Mouse (Mus musculus) midbrain, embryonic 14.5 days (tissue): Measurements from ENCODE around the gene Zic5. TPM values are rescaled to one million over a fixed set of nuclear protein-coding genes. Genes with fewer than 3 reads are reported as not detected.

Source experiments
- ATAC-seq: fragments of 200-750 bp; cut with Nextera tagmentation; 2 replicates; pipeline ENCODE4 v1.8.0; 2017; ENCODE audit warnings: moderate number of reproducible peaks, moderate library complexity; ENCODE audit not compliant: low FRiP score, low TSS enrichment
- DNase-seq: peaks from one replicate; pipeline ENCODE4 v3.0.0-alpha.2; 2015
- H3K27ac ChIP-seq: fragments of 300-500 bp; sonication (generic); replicated peaks from 2 replicates; pipeline ENCODE4 v1.5.1; 2014; ENCODE audit warnings: mild to moderate bottlenecking, low read depth, low read length, moderate library complexity
- H3K27me3 ChIP-seq: fragments of 300-500 bp; sonication (generic); 2 replicates; pipeline ENCODE4 v1.6.1; 2014; ENCODE audit warnings: low read length, control low read depth, mixed read lengths; ENCODE audit not compliant: control insufficient read depth, insufficient read depth
- H3K36me3 ChIP-seq: fragments of 300-500 bp; sonication (generic); 2 replicates; pipeline ENCODE4 v1.6.1; 2014; ENCODE audit warnings: low read length, control low read depth; ENCODE audit not compliant: control insufficient read depth, insufficient read depth
- H3K4me1 ChIP-seq: fragments of 300-500 bp; sonication (generic); 2 replicates; pipeline ENCODE4 v1.6.1; 2014; ENCODE audit warnings: mild to moderate bottlenecking, antibody characterized with exemption, low read length, control low read depth; ENCODE audit not compliant: control insufficient read depth, insufficient read depth
- H3K4me2 ChIP-seq: fragments of 300-500 bp; sonication (generic); 2 replicates; pipeline ENCODE4 v1.6.1; 2014; ENCODE audit warnings: mild to moderate bottlenecking, low read length, moderate library complexity
- H3K4me3 ChIP-seq: fragments of 300-500 bp; sonication (generic); replicated peaks from 2 replicates; pipeline ENCODE4 v1.5.1; 2014; ENCODE audit warnings: low read depth, low read length
- H3K9ac ChIP-seq: fragments of 300-500 bp; sonication (generic); replicated peaks from 2 replicates; pipeline ENCODE4 v1.6.1; 2014; ENCODE audit warnings: mild to moderate bottlenecking, low read length, moderate library complexity
- H3K9me3 ChIP-seq: fragments of 300-500 bp; sonication (generic); 2 replicates; pipeline ENCODE4 v1.6.1; 2016; ENCODE audit warnings: low read length, control low read depth, mixed read lengths; ENCODE audit not compliant: control insufficient read depth
- WGBS: fragments of 180-500 bp; shearing (Covaris S2); extraction: QIAGEN DNeasy Blood & Tissue Kit; methylation state at CpG from one replicate; pipeline ENCODE4 v1.1.7; 2014; 5-methylcytosine and 5-hydroxymethylcytosine counted together
- polyA plus RNA-seq: library from polyadenylated mRNA; unstranded; fragments of >200 nt; fragmentation: Nextera tagmentation; extraction: Ambion mirVana; gene quantifications from 2 replicates; pipeline ENCODE4 v1.2.1, GENCODE M21; 2014

Zic5 gene
- polyA plus RNA-seq, result 9.9 and 14.9 TPM in 2 replicates

DNA sequence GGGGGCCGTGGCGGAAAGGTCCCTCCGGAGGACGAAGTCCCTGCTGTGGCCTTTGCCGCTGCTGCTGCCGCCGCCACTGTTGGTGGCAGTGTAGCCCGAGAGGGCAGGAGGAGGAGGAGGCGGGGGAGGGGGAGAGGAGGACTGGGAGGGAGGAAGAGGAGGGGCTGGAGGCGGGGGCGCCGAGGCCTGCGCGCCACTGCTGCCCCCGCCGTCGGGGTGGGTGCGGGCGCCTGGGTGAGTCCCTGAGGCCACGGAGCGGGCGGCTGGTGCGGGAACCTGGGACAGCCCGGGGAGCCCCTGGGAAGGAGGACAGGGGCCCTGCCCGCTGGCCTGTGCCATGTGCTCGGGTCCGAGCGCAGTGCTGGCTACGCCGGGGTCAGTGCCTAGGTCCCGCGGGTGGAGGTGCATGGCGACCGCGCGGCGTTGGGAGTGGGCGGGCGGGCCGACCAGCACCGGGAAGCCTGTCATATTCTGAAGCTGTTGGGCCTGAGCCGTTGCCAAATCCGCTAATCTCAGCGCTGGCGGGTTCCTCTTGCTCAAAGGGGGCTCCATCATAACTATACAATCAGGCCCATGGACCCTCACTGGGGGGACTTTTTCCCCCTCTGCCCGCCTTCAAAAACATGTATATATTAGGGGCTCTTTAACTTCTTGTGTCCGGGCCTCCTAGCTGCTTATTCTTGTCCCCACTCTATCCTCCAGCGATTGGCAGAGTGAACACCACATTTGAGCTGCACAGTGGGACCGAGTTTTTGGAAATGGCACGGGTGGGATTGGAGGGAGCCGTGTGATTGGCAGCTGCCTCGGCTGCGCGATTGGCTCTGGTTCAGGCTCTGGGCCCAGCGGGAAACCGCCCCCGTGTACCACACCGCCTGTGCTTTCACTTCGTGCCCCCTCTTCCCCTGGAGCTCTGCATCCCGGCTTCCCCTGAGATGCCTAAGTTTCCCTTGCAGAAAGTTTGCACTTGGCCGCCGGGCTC is at the start of gene Zic5:
TSS of gene Zic5 (minus strand) at position 915 of the 979 bp plus-strand sequence.
- ATAC-seq (peak; percentile 74), DNase-seq (peak; percentile 80)
- WGBS, result under 1% methylated on average over 60 of the region's 62 CpGs
- Histone ChIP-seq H3K27me3 (peaks cover 81% of the 10 kb centered on the region), H3K4me3 (peak within 1 kb of the TSS; percentile 50), H3K4me2 (peak within 1 kb of the TSS; percentile 67), H3K27ac (peak within 1 kb of the TSS; percentile 89), H3K9ac (peak within 1 kb of the TSS; percentile 77), H3K4me1 (peaks cover 9% of the 10 kb centered on the region; the same call in 1 of the 2 replicates), H3K9me3 (no peaks in the 10 kb centered on the region), H3K36me3 (no peaks in the 10 kb centered on the region)

DNA sequence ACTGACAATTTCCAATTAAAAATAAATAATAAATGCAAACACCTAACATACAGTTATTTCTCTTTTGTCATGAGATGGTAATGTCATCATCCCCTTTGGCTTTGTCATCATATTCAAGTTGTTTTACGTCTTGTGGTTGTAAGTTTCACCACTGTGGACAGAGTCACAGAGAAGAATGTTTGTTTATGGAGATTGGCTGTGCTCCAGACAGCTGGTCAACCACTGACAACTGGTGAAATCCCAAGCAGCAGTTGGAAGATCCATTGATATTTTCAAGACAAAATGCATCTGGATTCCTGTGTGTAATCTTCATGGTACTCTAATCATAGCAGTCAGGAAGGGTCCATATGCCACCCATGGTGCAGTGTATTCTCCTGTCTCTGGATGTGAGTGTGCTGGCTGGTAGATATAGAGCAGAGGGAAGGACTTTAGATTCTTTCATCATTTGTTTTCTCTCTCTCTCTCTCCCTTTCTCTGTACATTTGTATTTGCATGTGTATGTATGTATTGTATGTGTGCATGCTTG is 48.1 kb upstream of the Zic5 start:
- ATAC-seq (no peak), DNase-seq (no peak)
- H3K27ac ChIP-seq, result no peak overlapping the region
- 83% methylated on average over 1 of the region's 1 CpGs for WGBS
- H3K27me3 ChIP-seq, result no peaks in the 10 kb centered on the region
- H3K4me3 ChIP-seq, result no peak overlapping the region
- no peaks in the 10 kb centered on the region for H3K4me1 ChIP-seq
- no peaks in the 10 kb centered on the region for H3K9me3 ChIP-seq
- no peaks in the 10 kb centered on the region for H3K36me3 ChIP-seq
- H3K4me2 ChIP-seq, result no peak overlapping the region
- H3K9ac ChIP-seq, result no peak overlapping the region

DNA sequence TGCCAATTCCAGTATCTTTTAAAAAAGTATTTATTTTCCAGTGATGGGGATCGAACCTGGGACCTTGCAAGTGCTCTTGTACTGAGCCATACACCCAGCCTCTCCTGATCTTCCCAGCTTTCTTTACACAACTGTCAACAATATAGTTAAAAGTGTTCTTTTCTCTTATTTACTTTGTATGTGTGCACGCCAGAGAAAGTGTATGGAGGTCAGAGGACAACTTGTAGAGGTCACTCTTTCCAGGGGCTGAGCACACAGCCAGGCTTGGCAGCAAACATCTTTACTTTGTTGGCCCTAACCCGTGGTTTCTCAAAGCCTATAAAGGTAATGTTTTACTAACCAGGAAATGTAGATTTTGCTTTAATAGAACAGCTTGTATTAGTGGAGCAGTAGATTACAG is 46.0 kb upstream of the Zic5 start:
- Histone ChIP-seq H3K36me3 (no peaks in the 10 kb centered on the region), H3K27me3 (no peaks in the 10 kb centered on the region), H3K4me1 (no peaks in the 10 kb centered on the region), H3K4me2 (no peak overlapping the region), H3K9ac (no peak overlapping the region), H3K27ac (no peak overlapping the region), H3K4me3 (no peak overlapping the region), H3K9me3 (no peaks in the 10 kb centered on the region)
- ATAC-seq, result no peak
- 77% methylated on average over 3 of the region's 3 CpGs for WGBS
- DNase-seq, result no peak

DNA sequence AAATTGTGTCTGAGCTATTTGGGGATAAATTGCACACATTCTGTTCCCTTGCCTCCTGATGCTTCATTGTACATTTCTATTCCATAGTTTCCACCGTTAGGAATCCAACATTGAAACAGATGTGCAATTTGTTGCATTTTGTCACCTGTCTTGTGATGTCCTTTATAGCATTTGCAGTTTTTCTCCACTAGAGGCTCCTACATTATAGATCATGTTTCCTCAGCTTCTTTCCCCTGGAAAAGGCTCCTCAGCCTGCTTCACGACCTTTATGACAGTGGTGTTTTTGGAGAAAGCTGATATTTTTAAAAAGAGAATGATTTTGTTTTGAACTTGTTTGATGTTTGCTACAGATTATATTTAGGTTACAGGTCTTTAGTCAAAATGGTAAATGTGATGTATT is 43.6 kb upstream of the Zic5 start:
- Histone ChIP-seq H3K27me3 (no peaks in the 10 kb centered on the region), H3K36me3 (no peaks in the 10 kb centered on the region), H3K4me2 (no peak overlapping the region), H3K4me1 (no peaks in the 10 kb centered on the region), H3K4me3 (no peak overlapping the region), H3K9me3 (no peaks in the 10 kb centered on the region), H3K9ac (no peak overlapping the region), H3K27ac (no peak overlapping the region)
- no peak for ATAC-seq
- DNase-seq, result peak; percentile 68
- whole genome bisulfite sequencing, result 32% methylated on average over 2 of the region's 2 CpGs

DNA sequence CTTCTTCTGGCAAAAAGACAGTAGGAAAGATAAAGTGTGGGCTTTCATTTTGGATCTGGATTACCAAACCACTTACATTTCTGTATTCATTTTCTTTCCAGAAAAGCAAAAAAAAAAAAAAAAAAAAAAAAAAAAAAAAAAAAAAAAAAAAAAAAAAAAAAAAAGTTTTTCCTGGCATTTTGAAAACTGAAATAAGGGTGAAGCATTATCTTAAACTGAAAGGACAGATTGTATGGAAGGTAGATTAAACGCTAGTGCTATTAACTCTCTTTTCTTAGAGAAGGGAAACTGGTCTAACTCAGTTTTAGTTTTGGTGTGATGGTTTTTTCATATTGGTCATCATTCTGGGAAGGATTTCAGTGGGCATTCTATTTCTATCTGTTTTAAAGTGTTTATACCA is 26.5 kb upstream of the Zic5 start:
- DNase-seq (no peak), ATAC-seq (no peak)
- Histone ChIP-seq H3K9me3 (peaks cover 4% of the 10 kb centered on the region; the same call in 1 of the 2 replicates), H3K4me1 (no peaks in the 10 kb centered on the region), H3K9ac (no peak overlapping the region), H3K4me3 (no peak overlapping the region), H3K36me3 (no peaks in the 10 kb centered on the region), H3K4me2 (no peak overlapping the region), H3K27me3 (peaks cover 51% of the 10 kb centered on the region), H3K27ac (no peak overlapping the region)
- WGBS, result 69% methylated on average over 1 of the region's 1 CpGs

DNA sequence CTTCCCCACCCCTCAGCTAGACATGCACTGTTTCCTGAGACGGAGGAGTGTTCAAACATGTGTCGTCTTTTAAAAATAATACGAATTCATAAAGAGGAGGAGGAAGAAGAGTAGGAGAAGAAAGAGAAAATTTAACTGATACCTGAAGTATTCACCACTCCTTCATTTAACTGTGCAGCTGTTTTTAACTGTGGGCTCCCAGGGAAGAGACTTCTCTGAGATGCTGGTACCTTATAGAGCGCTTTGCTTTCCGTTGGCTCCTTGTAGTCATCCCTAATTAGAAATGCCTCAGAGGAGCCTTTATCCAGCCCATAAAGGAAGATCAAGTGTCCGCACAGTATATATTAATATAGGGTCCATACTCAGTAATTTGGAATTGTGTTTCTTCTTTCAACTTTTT is 26.0 kb upstream of the Zic5 start:
- ATAC-seq (no peak), DNase-seq (no peak)
- Histone ChIP-seq H3K36me3 (no peaks in the 10 kb centered on the region), H3K27ac (no peak overlapping the region), H3K27me3 (peaks cover 53% of the 10 kb centered on the region), H3K9me3 (peaks cover 4% of the 10 kb centered on the region; the same call in 1 of the 2 replicates), H3K4me1 (no peaks in the 10 kb centered on the region), H3K4me3 (no peak overlapping the region), H3K9ac (no peak overlapping the region), H3K4me2 (no peak overlapping the region)
- 66% methylated on average over 6 of the region's 6 CpGs for WGBS

DNA sequence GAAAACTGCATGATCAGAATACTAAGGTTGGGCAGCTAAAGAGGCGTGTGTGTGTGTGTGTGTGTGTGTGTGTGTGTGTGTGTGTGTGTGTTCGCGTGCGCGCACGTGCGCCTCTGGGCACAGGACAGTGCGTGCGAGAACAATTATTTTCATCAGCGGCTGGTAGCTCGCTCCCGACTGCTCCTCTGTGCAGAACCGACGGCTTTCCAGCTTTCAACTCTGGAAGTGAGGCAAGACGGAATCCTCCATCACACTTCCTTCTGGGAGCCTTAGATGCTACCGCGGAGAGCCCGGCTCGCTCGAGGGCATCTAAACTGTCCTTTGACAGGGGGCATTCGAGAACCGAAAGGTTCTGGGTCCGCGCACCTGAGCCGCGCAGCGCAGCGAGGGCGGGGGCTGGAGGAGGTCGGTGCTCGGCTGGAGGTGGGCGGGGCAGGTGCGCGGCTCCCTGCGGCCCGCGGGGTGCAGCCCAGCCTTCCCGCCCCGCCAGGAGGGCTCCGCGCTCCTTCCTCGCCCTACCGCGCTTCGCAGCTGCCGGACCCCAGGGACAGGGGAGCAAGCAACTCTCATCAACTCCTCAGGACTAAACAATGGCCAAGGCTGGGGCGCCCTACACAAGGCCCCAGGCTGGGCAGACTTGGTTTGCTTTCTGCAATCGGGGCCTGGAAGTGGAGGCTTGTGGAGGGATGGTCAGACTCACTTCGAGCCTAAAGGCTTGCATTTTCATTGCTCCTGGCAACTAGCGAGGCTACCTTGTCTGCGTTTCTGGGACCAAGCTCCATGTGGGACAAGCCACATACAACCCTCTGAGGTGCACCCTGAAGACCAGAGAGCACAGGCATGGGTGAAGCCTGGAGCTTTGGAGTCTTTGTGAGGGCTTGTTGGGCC is 25.2 kb upstream of the Zic5 start, which contains the start of gene Gm10837:
TSS of gene Gm10837 (plus strand) at position 146 of the 888 bp plus-strand sequence.
- WGBS, result under 1% methylated on average over 51 of the region's 51 CpGs

More for the DNA sequence above, 25.2 kb upstream of the Zic5 start, which contains the start of gene Gm10837:
- DNase-seq (peak; percentile 62), ATAC-seq (peak; percentile 48; the same call in 1 of the 2 replicates)
- Histone ChIP-seq H3K9me3 (peaks cover 4% of the 10 kb centered on the region; the same call in 1 of the 2 replicates), H3K4me2 (peak within 1 kb of the TSS; percentile 46), H3K27ac (peak within 1 kb of the TSS; percentile 41; the same call in 1 of the 2 replicates), H3K27me3 (peaks cover 62% of the 10 kb centered on the region), H3K9ac (no peak within 1 kb of the TSS; the same call in 1 of the 2 replicates), H3K4me3 (peak within 1 kb of the TSS; percentile 24), H3K36me3 (no peaks in the 10 kb centered on the region), H3K4me1 (no peaks in the 10 kb centered on the region)
